Mouse (Mus musculus): ENCODE measurements around the gene Tox3.

Tox3 gene

DNA sequence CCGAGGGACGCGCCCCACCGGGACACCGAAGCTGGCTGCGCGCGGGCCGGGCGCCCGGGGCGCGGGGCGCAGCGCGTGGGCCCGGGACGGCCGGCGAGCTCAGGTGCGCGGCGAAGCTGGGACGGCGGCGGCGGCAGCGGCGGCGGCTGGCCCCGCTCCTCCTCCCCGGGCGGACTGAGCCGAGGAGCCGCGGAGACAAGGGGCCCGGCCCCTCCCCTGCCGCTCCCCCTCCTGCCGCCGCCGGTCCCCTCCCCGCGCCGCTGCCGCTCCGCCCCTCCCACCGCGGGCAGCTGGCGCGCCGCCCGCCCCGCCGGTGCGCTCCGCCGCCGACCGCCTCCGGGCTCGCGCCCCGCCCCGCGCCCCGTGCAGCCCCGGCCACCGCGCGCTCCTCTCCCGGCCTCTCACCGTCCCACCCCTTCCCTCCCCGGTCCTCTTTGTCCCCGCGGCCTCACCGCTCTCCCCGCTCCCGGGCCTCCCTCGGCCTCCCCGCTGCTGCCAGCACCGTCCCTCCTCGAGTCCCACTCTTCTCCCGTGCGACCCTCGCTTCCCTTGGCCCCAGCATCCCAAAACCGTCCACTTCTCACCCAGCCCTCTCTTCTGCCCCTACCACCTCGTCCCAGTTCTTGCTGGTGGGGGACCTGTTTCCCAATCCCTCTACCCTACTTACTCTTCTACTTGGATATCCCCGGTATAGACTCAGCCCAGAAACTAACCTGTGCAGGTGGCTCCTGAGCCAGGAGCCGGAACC lies at the start of gene Tox3:
Gene Tox3 (minus strand): TSS at position 166 of the 748 bp plus-strand sequence.
- DNase-seq = peak in 1 of 2 experiments; percentile 19

DNA sequence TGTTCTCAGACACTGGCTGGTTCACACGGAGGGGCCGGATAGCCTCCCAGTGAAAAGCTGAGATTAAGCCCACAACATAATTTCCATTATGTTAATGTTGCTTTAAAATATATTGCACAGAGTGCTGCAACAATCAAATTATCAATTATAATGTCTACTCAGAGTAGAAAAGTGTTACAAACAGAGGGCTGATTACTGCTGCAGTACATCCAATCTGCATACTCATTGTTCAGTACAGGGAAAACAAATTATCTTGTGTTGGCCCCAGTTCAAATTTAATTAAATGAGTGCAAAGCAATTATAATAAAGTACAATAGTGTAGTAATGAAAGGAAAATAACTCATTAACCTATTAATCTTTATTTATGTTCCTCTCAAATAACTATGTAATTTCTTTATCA lies 44.5 kb upstream of the Tox3 start:
- DNase-seq = no peak

DNA sequence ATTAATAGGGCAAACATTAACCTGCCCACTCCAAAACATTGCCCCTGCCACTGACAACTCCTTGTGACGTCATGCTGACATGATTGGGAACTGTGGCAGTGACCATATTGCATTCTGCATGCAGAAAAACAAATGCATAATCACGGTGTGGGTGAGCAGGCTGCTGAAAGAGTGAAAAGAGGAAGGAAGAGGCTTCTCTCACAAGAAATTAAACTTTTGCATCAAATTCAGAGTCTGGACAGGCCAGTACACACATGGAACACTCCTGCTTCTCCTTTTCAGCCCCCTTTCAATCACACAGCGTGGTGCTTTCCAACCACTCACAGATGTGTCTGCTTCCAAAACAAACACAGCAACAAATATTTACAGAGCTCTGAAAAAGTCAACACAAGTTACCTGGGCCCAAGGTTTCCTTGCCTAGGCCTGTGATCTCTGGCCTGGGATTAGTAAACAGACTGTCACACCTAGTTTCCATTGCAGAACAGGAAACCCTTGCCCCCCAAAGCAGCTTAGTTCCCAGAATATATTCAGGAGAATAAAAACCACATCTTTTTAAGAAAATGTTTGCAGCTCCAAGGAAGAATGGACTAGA lies 43.4 kb upstream of the Tox3 start:
- DNase-seq = no peak

DNA sequence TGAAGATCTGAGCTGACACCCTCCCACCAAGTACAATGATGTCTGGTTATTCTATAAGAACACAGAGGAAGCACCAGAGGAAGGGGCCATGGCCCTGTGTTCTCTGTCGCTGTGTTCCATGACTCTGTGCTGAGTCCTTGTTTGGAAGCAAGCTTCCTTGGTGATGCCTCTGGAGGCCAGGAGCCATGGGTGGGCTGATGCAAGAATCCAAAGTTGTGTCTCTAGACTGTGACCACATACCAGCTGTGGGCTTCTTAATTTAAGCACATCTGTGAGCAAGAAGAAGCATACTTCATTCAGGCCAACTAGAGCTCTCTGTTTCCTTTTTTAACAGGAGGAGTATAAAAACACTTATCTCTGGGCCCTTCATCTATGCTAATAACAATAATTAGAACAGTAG lies 42.7 kb upstream of the Tox3 start:
- no peak for DNase-seq

DNA sequence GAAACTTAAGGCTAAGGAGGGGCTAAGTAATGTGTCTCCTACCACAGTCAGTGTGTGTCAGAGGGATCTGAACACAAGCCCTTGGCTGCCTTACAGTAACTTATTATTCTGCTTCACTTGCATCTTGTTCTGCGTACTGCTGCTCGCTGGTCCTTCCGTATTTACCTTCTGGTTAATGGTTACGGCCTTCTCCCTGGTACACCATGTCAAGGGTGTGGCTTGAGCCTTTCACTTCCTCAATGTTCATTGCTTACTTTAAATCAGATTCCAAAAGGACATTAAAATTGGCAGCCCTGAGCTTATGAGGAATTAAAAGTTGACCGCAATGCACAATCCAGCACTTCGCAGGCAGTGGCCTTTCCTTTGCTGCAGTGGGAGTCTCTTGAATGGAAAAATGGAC lies 30.9 kb upstream of the Tox3 start:
- DNase-seq = no peak

DNA sequence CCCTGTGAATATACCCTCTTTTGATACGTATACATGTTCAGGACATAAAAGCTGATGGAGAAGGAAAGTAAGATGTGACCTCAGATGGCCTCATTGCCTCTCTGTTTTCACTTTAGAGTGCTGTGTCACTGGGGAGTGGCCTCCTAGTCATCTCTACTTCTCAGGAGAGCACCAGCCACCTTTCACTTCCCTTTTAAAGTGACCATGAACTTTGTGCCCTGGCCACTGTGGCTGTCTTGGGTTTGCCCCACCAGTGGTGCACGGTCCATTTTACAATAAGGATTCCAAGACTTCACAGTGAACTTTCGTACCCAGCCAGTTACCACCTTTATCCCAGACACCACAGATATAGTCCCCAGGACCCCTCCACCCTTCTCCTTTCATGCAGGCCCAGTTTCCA lies 29.9 kb upstream of the Tox3 start:
- DNase-seq = no peak

DNA sequence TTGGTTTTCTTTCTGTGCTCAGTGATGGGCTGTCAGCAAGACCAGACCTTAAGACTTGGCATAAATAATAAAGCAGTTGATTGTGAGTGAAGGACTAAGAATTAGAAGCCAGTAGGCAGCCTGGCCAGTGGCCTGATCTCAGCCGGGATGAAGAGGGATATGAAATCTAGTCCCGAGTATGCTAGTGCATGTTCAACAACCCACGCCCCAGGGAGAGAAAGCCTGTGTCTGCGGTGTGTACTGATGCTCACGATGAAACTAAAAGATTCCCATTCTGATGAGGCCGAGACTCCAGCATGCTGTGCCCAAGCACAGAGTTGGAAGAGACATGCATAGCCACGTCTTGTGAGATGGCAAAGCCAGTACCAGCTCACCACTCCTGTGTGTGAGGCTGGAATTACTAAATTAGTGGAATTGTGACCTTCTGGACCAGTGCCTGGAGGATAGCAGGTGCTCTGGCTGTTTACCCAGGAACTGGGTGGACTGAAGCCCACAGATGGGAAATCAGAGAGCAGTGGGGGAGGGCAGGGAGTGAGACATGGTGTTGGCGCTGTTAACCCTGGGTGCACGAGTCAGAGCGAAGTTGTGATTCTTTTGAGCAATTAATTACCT lies 23.6 kb upstream of the Tox3 start:
- peak; percentile 68 to 71 for DNase-seq

DNA sequence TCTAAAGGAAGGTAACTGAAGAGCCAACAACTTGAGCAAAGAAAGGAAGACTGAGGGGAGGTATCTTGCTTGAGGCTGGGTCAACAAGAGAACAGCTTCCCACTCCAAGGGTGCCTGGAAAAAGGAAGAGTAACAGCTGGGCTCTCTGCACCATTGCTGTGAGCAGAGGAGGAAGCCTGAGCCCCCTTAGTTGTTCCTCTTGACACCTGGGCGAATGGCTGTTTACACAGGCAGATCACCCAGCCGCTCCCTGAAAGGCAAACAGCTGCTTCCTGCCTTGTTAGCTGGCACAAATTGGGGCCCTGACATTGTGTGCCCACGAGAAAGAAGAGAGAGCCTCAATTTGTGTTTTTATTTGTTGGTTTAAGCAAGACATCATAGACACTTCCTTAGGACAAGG lies 21.7 kb upstream of the Tox3 start:
- DNase-seq = no peak

DNA sequence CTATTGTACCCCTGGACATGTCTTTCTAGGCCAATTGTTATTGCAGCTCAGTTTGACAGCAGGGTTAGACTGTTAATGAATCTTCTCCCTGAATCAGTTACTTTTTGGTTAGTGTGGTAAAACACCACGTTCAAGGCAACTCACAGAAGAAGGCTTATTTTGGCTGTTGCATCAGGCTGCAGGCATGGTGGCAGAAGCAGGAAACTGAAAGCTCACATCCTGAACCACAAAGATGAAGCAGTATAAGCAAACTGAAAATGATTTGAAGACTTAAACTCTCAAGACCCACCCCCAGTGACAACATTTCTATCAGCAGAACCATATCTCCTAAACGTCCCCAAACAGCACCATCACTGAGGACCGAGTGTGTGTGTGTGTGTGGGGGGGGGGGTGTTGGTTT lies 8.6 kb upstream of the Tox3 start:
- DNase-seq = no peak

DNA sequence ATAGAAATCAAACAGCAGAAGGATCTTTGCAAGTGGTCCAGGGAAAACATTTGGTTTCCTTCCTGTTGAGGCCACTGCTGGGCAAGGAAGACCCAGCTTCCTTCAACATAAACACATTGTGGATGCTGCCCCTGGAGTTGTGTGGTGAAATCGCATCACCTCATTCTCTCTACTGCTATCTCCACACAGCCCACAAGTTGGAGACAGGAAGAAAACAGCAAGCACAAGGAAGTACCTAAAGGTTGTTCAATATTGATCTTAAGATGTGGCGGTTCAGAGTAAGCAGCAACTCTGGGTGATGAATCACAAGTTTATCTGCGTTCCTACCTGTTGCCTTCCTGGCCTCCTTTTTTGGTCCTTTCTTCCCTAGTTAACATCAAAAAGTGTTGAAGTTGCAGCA lies 6.6 kb upstream of the Tox3 start:
- DNase-seq = no peak

DNA sequence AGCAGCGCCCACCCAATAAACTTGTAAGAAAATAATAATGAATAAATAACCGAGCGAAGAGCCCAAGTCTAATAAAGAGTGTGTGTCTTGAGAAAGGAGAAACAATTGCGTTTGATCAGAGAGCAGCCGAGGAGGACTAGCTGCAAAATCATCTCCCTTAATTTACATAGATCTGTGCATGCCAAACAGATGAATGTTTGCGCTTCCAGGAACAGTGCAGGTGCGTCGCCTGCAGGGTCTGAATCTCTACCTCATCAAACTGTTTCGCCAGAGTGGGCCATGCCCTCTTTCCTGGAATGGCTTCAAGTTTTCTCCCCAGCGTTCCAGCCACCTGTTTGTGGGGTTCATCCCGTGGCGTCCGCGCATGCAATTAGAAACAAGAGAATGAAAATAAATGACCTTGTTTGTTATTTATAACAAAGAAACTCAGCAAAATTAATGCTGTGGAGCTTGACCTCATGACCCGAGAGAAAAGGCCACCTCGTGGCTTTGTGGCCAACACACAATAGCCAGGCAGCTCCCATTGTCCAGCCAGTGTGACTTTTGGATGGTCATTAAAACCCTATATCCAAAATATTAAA lies 5.9 kb upstream of the Tox3 start:
- no peak for DNase-seq

DNA sequence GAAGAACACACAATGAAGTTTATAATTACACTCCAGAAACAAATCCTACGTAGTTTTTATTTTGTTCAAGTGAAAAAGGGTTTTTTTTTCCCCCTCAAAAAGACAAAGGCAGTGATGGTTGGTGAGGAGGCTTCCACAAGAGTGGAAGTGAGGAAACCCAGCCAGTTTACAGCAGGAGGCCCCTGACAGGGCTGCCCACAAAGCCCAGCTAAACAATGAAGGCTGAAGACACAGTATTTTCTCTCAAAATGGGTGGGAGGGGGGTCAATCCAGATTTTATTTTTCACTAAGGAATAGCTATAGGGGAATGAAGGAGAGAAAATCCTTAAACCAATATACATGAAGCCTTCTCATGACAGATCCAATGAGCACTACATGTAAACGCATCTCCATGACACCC lies 5.4 kb upstream of the Tox3 start:
- no peak for DNase-seq

DNA sequence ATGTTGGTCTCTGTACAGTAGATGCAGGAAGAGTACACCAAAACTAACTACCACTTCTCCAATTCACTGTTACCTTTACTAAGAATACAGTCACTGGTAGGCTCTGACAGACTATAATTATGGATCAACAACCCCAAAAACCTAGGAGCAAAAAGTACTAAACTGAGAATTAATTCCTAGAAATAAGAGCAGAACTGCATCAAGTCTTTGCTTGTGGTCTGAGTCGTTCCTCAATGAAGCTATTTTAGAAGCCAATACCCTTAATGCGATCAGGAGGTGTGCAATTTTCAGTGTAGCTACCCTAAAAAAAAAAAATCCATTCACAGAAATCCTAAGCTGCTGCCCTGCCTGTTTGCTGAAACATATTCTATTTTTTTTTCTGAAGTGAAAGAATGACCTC lies 4.8 kb upstream of the Tox3 start:
- no peak for DNase-seq

DNA sequence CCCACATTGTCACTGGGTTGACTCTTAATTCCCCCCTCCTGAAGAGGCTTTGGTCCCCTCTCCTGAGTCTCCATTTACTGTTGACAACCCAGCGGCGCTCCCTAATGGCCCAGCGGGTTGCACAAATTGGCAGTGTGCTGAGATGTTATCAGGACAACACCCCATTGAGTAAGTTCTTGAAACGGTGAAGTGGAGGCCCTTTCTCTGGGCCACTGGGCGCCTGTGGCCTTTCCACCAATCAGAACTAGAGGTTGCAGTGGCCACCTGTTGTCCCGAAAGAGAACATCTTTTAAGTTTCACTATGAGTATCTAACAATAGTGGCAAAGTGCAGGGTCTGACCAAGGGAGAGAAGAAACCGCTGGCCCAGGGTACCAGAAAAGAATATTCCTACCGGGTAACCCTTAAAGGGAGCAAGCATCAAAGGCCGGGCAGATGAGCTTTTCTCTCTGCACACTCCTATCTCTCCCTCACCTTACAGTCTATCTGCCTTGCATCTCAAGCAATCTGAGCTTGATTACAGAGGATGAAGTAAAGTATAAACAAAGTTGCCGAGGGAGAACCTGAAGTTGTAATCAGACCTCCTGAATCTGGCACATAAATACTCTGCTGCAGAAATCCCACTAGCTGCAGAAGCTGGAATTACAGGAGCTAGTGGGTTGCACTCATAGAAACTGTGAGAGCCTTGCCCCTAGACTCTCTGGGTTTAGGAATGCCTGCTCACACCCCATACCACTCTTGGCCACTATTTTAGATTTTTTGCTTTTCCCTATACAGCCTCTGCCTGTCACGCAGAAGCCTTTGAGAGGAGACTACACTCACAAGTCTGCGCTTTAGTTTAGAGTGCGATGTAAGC lies 1.8 kb upstream of the Tox3 start:
- no peak for DNase-seq

DNA sequence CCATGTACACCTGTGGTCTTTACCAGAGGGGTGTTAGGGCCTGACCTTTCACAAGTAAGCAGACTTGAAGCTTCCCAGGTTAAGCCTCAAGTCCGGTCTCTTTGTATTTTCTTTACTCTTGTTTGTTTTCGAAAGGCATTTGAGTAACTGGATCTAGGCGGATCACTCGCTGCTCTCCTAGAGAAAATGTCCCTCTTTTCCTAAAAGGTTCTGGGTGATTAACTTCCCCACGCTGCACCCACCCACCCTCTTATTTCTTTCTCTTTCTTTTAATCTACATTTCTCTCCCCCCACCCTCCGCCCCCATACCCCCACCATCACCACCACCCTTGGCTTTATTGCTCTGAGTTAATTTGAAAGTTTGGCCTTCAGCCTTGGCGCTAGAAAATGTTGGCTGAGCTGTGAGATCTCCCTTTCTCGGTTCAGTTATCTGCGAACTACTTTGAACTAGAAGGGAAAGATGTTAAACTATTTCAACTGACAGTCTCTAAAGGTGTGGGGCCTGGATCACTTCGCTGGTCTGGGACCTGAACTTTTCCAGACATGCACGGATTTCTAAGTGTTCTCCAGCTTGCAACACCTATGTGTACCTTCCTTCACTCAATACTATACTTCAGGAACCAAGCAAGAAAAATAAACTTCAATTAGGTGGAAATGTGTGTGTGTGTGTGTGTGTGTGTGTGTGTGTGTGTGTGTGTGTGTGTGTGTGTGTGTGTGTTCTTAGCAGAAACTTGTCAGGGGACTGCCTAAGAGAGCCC lies 962 bp upstream of the Tox3 start:
- DNase-seq = no peak

DNA sequence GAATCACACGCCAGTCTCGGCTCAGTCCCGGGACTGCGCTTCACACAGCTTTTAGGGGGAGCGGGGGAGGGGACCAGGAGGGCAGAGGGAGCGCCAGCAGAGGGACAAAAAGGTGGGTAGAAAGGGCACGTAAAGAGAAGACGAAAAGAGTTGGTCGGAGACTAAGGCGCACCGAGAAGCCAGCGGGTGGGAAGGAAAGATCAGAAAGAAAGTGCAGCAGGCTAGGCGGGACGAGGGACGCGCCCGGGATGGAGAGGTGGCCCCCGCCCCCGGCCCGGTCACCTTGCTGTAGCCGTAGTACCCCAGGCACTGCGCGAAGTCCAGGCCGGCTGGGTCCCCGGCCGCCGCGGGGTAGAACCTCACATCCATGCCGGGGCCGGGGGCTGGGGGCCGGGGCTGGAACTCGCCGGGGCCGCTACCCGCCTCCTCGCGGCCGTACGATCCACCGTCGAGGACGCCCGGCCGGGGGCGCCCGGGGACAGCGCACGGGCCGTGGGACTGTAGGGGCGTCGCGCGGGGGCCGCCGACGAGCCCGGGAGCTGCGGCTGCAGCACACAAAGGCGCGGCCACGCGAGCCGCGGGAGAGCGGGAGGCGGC lies 464 bp downstream of the Tox3 start:
- DNase-seq = peak in 1 of 2 experiments; percentile 8

DNA sequence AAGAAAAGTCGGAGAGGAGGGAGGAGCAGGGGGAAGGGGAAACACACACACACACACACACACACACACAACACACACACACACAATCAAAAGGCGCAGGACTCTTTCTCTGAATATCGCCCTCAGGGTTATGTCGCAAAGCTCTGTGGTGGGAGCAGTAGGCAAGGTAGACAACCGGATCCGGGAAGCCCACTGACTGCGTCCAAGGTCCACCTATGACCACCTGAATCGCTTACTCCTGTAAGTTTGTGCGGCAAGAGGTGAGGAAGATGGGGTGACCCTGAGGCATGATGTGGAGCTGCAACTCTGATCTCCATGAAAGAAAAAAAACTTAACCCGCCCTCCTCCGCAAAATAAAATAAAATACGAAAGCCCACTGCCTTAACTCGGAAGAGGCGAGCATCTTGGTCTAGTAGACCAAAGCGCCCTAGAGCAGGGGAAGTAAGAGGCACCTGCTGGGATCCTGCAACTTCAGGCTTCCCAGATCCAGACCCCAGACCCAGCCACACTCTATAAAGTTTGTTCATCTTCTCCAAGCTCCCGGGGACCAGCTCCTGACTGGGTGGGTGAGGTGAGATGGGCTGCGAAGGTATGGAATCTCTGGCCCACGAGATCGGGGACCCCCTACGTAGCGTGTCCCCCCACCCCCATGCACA lies 1.1 kb downstream of the Tox3 start:
- no peak for DNase-seq

DNA sequence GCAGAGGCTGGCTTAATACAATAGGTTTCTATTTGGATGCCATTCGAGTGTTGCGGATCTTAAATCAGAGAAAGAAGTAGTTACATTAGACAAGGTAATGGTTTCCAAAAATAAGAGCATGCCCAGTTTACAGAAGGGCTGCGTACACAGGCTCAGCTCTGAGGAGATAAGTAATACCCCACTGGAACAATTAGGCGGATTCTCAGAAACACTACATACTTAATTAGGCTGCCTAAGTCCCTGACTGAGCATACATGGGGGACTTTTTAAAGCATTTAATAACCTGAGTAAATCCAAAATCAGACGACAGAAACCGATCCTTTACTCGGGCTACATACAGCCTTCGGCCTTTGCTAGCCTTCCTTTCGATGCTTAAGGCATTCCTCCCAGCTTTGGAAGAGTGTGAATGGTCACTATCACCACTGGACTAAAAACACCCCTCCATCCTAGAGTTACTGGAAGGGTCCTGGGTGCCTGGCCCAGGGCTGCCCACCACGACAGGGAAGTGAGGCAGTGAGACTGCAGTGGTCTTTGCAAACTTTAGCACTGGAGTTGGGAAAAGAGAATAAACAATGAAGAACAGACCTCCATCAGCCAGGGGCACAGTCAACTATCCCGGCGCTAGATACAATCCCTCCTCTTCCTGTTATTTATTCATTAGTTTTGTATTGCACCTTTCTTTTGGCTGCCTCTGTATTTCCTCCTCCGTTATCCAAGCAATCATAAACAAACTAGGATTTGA lies 1.8 kb downstream of the Tox3 start:
- DNase-seq = no peak

DNA sequence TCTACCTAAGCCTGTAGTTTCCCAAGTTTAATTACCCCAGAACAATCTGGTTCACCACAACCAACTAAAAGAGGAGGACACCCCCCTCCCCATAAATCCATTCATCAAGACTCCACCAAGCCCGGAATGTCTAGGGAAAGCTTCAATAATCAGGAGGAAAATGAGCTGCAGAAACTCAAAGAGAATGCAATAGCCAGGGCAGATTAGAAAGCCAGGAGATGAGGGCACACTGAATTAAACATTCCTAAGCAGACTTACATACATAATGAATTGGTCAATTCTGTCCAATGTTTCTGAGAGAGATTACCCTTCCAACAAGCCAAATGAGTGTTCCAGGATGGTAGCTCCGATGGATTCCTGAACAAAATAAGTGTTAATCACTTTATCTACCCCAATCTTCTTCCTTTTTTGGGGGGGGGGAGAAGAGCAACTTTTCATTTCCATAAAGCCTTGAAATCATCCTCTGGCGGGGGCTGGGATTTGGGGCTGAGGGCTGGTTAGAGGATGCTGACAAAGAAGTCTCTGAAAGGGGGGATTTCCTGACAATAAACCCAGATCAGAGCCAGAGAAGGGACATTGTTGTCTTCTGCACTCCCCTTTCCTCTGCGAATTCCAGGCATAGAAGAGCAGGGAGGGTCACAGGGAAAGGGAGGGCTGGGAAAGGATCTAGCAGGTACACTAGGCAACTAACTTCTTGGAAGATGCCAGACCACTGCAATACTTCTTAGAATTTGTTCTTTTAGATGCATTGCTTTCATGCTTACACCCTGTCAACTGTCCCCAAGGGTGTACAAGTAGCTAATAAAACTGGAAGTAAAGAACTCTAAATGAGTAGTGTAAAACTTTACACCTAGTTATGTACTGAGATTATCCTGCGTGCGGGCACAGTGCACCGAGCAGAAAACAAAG lies 17.5 kb downstream of the Tox3 start:
- no peak for DNase-seq
